Mouse (Mus musculus) limb, embryonic 14.5 days (tissue): Measurements from ENCODE around the gene Rasgrf1. TPM values are rescaled to one million over a fixed set of nuclear protein-coding genes. Genes with fewer than 3 reads are reported as not detected.
A peak's percentile ranks its signal among the peaks of the same experiment; 100 is the strongest.

ENCODE experiments used
- ATAC-seq: fragments of 200-750 bp; cut with Nextera tagmentation; 2 replicates; pipeline ENCODE4 v1.8.0; 2017; ENCODE audit warnings: low read depth, moderate number of reproducible peaks, moderate TSS enrichment; ENCODE audit not compliant: low FRiP score
- DNase-seq: peaks from one replicate; pipeline ENCODE4 v3.0.0-alpha.2; 2015; ENCODE audit warnings: low spot score
- H3K27ac ChIP-seq: fragments of 300-500 bp; sonication (generic); replicated peaks from 2 replicates; pipeline ENCODE4 v1.5.1; 2014; ENCODE audit warnings: low read depth, mild to moderate bottlenecking, low read length, moderate library complexity, mixed read lengths
- H3K27me3 ChIP-seq: fragments of 300-500 bp; sonication (generic); 2 replicates; pipeline ENCODE4 v1.6.1; 2014; ENCODE audit warnings: low read length, mixed read lengths; ENCODE audit not compliant: control insufficient read depth, insufficient read depth
- H3K36me3 ChIP-seq: fragments of 300-500 bp; sonication (generic); 2 replicates; pipeline ENCODE4 v1.6.1; 2014; ENCODE audit warnings: mild to moderate bottlenecking, low read length, moderate library complexity, mixed read lengths; ENCODE audit not compliant: control insufficient read depth, insufficient read depth
- H3K4me1 ChIP-seq: fragments of 300-500 bp; sonication (generic); 2 replicates; pipeline ENCODE4 v1.6.1; 2014; ENCODE audit warnings: antibody characterized with exemption, low read length, mixed read lengths; ENCODE audit not compliant: control insufficient read depth, insufficient read depth
- H3K4me2 ChIP-seq: fragments of 300-500 bp; sonication (generic); replicated peaks from 2 replicates; pipeline ENCODE4 v1.6.1; 2014; ENCODE audit warnings: low read depth, mild to moderate bottlenecking, low read length, moderate library complexity; ENCODE audit not compliant: severe bottlenecking
- H3K4me3 ChIP-seq: fragments of 300-500 bp; sonication (generic); replicated peaks from 2 replicates; pipeline ENCODE4 v1.5.1; 2014; ENCODE audit warnings: low read length
- H3K9ac ChIP-seq: fragments of 300-500 bp; sonication (generic); 2 replicates; pipeline ENCODE4 v1.6.1; 2014; ENCODE audit warnings: mild to moderate bottlenecking, low read depth, low read length, moderate library complexity; ENCODE audit not compliant: severe bottlenecking
- H3K9me3 ChIP-seq: fragments of 300-500 bp; sonication (generic); 2 replicates; pipeline ENCODE4 v1.6.1; 2016; ENCODE audit warnings: low read length; ENCODE audit not compliant: control insufficient read depth
- POLR2A ChIP-seq: fragments of 200-500 bp; IDR thresholded peaks from 2 replicates; pipeline ENCODE4 v1.8.0; 2012; ENCODE audit warnings: inconsistent platforms, mild to moderate bottlenecking, moderate library complexity, borderline replicate concordance; ENCODE audit not compliant: insufficient read depth, insufficient read length; ENCODE audit errors: extremely low read depth
- WGBS: fragments of 180-500 bp; shearing (Covaris S2); extraction: QIAGEN DNeasy Blood & Tissue Kit; methylation state at CpG from one replicate; pipeline ENCODE4 v1.1.7; 2014; 5-methylcytosine and 5-hydroxymethylcytosine counted together
- polyA plus RNA-seq, 2 experiments: library from polyadenylated mRNA; depleted of rRNA in 1 of 2; stranded (reverse) in 1 of 2; unstranded in 1 of 2; fragments of >200 nt; fragmentation: Nextera tagmentation in 1 of 2; extraction: Ambion mirVana in 1 of 2; gene quantifications; 2 replicates each; pipeline versions ENCODE4 v1.2.1 to v1.2.3; 2012 to 2014

Rasgrf1 gene
- polyA plus RNA-seq (2012; rRNA removed) (1.1 TPM in 2 replicates), polyA plus RNA-seq (2014; fragmentation: Nextera tagmentation; extraction: Ambion mirVana) (0.55 and 0.98 TPM in 2 replicates)

DNA sequence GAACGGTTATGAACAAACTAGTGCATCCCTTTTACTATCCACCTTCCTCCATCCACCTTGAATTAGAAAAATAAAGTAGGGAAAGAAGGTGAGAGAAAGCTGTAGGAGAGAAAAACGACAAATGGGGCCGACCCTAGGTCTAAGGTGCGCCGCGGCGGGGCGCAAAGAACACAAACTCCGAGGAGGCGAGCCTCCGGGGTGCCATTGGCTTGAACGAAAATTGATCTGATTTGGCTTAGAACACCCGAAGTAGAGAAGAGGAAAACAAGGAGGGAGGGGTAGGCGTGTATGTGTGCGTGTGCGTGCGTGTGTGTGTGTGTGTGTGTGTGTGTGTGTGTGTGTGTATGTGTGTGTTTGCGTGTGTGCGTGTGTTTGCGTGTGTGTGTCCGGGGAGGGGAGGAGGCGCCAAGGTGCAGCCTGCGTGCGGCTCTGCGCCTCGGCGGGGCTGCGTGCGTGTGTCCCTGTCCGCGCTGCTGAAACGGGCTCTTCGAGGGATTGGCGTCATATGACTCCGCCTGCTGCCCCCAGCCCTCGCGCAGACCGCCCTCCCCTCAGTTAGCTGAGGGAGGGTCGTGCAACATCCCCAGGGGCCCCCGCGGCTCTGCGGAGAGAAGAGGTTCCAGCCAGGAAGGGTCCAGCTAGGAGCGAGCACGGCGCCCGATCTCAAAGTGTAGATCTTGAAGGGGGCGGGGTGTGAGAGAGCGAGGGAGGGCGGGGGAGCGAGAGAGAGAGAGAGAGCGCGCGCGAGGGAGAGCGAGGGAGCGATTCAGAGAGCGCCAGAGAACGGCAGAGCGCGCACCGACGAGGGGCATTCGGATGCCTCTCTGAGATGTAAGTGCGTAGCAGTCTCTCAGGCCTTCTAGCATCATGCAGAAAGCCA, at the start of gene Rasgrf1:
Gene Rasgrf1, plus strand, starts transcription at position 778 of the 880 bp plus-strand sequence.
- Histone ChIP-seq H3K4me1 (peaks cover 6% of the 10 kb centered on the region; the same call in 1 of the 2 replicates), H3K36me3 (no peaks in the 10 kb centered on the region), H3K9me3 (no peaks in the 10 kb centered on the region), H3K27me3 (peaks cover 75% of the 10 kb centered on the region), H3K27ac (no peak within 1 kb of the TSS), H3K9ac (no peak within 1 kb of the TSS; the same call in 1 of the 2 replicates), H3K4me3 (peak within 1 kb of the TSS; percentile 47), H3K4me2 (peak within 1 kb of the TSS; percentile 85)
- DNase-seq (peak; percentile 59), ATAC-seq (peak; percentile 80)
- no peak for TF ChIP-seq POLR2A
- under 1% methylated on average over 52 of the region's 64 CpGs for WGBS

DNA sequence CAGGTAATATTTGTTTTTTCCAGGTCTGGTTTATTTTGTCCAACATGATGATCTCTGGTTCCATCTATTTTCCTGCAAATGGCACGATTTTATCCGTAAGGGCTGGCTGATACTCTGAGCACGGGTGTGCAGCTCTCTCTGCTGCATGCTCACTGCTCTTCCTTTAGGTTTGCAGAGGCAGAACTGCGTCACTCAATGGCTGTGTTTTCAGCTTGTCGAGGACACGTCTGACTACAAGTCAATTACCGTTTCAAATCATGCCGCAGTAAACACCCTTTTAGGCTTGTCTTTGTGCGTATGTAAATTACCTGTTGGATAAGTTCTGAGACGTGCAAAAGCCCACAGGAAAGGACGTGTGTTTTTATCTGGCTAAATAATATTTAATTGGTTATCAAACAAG, 49.6 kb upstream of the Rasgrf1 start:
- no peak for TF ChIP-seq POLR2A
- H3K4me2 ChIP-seq, result no peak overlapping the region
- no peak overlapping the region for H3K27ac ChIP-seq
- no peaks in the 10 kb centered on the region for H3K4me1 ChIP-seq
- no peaks in the 10 kb centered on the region for H3K36me3 ChIP-seq
- DNase-seq (no peak), ATAC-seq (no peak)
- 72% methylated on average over 11 of the region's 11 CpGs for WGBS
- no peaks in the 10 kb centered on the region for H3K27me3 ChIP-seq
- no peak overlapping the region for H3K9ac ChIP-seq
- H3K9me3 ChIP-seq, result no peaks in the 10 kb centered on the region
- H3K4me3 ChIP-seq, result no peak overlapping the region

GRCm38 (mm10) chr9:89860584-89860983, 49.1 kb upstream of the Rasgrf1 start:
- TF ChIP-seq POLR2A, result no peak
- no peak overlapping the region for H3K4me2 ChIP-seq
- H3K4me1 ChIP-seq, result no peaks in the 10 kb centered on the region
- ATAC-seq (no peak), DNase-seq (no peak)
- H3K4me3 ChIP-seq, result no peak overlapping the region
- no peaks in the 10 kb centered on the region for H3K9me3 ChIP-seq
- no peak overlapping the region for H3K9ac ChIP-seq
- H3K27me3 ChIP-seq, result no peaks in the 10 kb centered on the region
- 71% methylated on average over 6 of the region's 6 CpGs for WGBS
- no peak overlapping the region for H3K27ac ChIP-seq
- H3K36me3 ChIP-seq, result no peaks in the 10 kb centered on the region

GRCm38 (mm10) chr9:89867141-89867540, 42.6 kb upstream of the Rasgrf1 start:
- WGBS, result 46% methylated on average over 4 of the region's 4 CpGs
- ATAC-seq, result no peak
- H3K4me1 ChIP-seq, result no peaks in the 10 kb centered on the region

DNA sequence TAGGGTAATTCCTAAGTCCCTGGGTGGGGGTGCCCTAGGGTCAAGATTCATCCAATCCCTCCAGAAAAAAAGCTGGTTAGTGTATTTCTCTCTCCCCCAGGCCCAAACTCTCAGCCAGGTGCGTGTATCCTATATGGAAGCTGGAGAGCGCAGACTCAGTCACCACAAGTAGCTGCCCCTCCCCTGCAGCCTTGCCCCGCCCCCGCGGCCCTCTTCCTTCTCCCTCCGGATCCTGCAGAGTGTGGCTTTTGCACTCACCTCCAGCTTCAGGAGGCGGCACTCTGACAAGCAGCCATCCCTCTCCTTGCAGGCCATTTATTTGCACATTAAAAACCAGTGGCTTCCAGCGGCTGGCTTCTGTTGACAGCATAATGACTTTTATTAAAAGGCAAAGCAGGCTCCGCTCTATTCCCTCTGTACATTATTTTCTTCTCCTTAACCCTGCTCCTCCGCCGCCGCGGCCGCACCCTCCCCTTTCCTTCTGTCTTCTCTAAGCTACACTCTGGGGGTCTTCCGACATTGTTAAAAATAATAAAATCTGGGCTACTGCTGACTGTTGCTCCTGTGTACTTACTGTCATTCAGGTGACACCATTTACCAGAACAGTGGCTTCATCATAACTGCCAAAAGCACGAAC, 41.5 kb upstream of the Rasgrf1 start:
- no peak for ATAC-seq
- no peaks in the 10 kb centered on the region for H3K4me1 ChIP-seq
- 2% methylated on average over 16 of the region's 16 CpGs for WGBS

More at GRCm38 (mm10) chr9:89867141-89867540, 42.6 kb upstream of the Rasgrf1 start:
- Histone ChIP-seq H3K4me3 (no peak overlapping the region), H3K4me2 (no peak overlapping the region), H3K27me3 (peaks cover 30% of the 10 kb centered on the region), H3K27ac (no peak overlapping the region), H3K9ac (no peak overlapping the region), H3K9me3 (no peaks in the 10 kb centered on the region), H3K36me3 (no peaks in the 10 kb centered on the region)
- no peak for DNase-seq
- TF ChIP-seq POLR2A, result no peak

More for the DNA sequence above, 41.5 kb upstream of the Rasgrf1 start:
- no peak for DNase-seq
- TF ChIP-seq POLR2A, result no peak
- Histone ChIP-seq H3K9ac (no peak overlapping the region), H3K27ac (no peak overlapping the region), H3K36me3 (no peaks in the 10 kb centered on the region), H3K4me2 (no peak overlapping the region), H3K27me3 (peaks cover 30% of the 10 kb centered on the region), H3K9me3 (no peaks in the 10 kb centered on the region), H3K4me3 (no peak overlapping the region)
